Mouse (Mus musculus): ENCODE measurements around the gene Gm10570.

The Gm10570 gene

GRCm38 (mm10) chr4:130273698-130274345 is 34.7 kb downstream of the Gm10570 start:
- in situ Hi-C loops (cut with MboI, MseI) = no loop called here

- in situ Hi-C loops (cut with MboI, MseI) = no loop called here
Observed at GRCm38 (mm10) chr4:130270611-130271347, 37.7 kb downstream of the Gm10570 start.

GRCm38 (mm10) chr4:130270089-130270488 is 38.4 kb downstream of the Gm10570 start:
- in situ Hi-C loops (cut with MboI, MseI) = no loop called here

- in situ Hi-C loops (cut with MboI, MseI) = loop anchor here (10.0 kb wide), 1 partner anchor 986 kb away; no protein-coding TSS in a partner anchor
Observed at GRCm38 (mm10) chr4:130268736-130269135, 39.7 kb downstream of the Gm10570 start.

- in situ Hi-C loops (cut with MboI, MseI) = loop anchor here (10.0 kb wide), 1 partner anchor 988 kb away; no protein-coding TSS in a partner anchor
Observed at GRCm38 (mm10) chr4:130267069-130267468, 41.4 kb downstream of the Gm10570 start.

- in situ Hi-C loops (cut with MboI, MseI) = loop anchor here (10.0 kb wide), 1 partner anchor 988 kb away; no protein-coding TSS in a partner anchor
Observed at GRCm38 (mm10) chr4:130266601-130267000, 41.9 kb downstream of the Gm10570 start.

GRCm38 (mm10) chr4:130264698-130265349 is 43.6 kb downstream of the Gm10570 start:
- in situ Hi-C loops (cut with MboI, MseI) = loop anchor here (10.0 kb wide), 1 partner anchor 990 kb away; no protein-coding TSS in a partner anchor

GRCm38 (mm10) chr4:130264131-130264530 is 44.3 kb downstream of the Gm10570 start:
- in situ Hi-C loops (cut with MboI, MseI) = loop anchor here (10.0 kb wide), 1 partner anchor 991 kb away; no protein-coding TSS in a partner anchor

- in situ Hi-C loops (cut with MboI, MseI) = loop anchor here (10.0 kb wide), 1 partner anchor 994 kb away; no protein-coding TSS in a partner anchor
Observed at GRCm38 (mm10) chr4:130260406-130260805, 48.1 kb downstream of the Gm10570 start.
